Mouse (Mus musculus) lung, postnatal 0 days (tissue): ENCODE measurements around the gene Ccdc63.

Source experiments
- CTCF ChIP-seq: IDR thresholded peaks from 2 replicates; pipeline ENCODE4 v1.5.1; 2016; ENCODE audit warnings: antibody characterized with exemption, mild to moderate bottlenecking
- EP300 ChIP-seq: IDR thresholded peaks from 2 replicates; pipeline ENCODE4 v1.6.1; 2016; ENCODE audit warnings: antibody characterized with exemption, mild to moderate bottlenecking, control low read depth

DNA sequence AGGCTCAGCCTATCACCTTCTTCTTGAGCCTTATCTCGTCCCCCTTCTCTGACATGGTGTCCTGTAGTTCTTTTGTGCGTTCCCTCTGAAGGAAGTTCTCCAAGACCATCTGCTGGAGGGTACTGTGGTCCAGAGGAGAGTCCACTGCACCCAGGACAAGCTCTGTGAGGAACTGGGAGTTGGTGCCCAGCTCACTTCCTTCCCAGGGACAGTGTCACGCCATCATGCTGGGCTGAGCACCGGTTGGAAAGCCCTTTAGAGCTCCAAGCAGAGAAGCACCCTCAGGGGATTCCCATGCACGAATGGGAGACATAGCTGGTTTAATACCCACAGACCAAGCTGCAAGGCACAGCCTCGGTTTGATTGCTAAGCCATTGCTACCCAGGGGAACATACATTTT is 32.5 kb downstream of the Ccdc63 start:
- TF ChIP-seq CTCF: no peak
- TF ChIP-seq EP300: no peak
